Mouse (Mus musculus) lung, postnatal 14 days (tissue): ENCODE results near the gene Plekhm2.

ENCODE experiments used
- DNase-seq: peaks from one replicate; pipeline ENCODE4 v3.0.0; 2021

Gene Plekhm2

DNA sequence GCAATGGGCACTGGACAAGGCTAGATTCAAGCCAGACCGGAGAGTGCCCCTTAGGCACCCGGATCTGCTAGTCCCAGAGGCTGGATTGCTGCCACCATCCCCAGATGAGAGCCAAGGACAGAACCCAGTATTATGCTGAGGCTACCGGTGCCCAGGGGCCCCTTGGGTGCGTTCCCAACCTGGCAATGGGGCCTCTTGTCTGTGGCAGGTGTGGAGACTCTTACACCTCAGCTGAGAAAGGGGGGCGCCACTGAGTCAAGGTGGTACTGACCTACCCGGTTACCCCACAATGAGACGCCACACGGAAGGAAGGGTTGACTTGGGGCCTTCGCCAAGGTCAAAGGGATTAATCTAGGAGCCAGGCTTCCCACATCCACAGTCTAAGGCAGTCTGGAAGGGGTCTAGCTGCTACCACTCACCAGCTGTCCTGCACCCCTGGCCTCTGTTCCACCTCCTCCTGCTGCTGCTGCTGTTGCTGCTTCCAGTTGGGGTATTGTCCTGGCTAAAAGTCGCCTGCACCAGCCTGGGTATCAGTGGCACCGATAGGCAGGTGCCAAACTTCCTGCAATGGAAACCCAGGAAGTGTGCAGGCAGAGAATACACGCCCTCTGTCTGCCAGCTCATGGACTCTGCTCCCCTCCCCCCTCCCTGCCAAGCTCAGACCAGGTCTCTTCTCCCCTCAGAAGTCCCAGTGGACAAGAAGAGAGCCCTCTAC is 63.4 kb downstream of the Plekhm2 start:
- no peak for DNase-seq

GRCm38 (mm10) chr4:141600364-141600763 is 64.3 kb downstream of the Plekhm2 start:
- no peak for DNase-seq

DNA sequence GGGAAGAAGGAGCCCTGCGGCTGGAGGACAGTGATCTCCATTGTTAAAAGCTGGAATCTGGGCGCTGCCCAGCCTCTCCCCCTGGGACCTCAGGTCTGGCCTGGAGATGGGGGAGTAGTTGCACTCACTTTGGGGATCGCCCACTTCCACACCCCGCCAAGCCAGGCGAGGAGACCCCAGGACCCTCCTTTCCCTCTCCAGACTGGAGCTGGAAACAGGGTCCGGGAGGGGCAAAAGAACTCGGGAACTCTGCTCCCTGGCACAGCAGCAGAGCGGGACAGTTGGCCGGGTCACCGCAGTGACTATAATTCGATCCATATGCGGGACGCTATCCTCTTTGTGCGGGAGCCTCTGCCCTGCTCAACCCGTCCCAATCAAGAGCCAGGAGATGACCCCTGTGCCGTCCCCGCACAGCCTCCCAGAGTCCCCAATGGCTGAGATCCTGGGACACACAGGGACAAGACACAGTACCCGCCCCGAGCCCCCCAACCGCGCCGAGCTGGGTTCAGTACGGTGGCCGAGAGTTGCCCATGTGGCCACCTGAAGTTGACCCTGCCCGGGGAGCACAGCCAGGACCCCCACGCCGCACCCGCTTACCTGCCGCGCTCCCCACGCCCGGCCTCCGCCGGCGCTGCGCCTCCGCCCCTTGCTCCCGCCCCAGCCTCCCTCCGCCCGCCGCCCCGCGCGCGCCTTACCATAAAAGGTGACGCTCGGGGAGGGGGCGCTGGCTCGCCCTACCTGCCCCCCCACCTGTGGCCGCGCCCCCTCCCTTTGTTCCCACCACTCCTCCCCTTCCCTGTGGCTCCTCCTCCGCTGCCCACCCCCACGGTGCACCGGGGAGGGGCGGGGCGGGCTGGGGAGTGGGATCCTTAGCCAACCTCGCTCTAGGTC is 65.2 kb downstream of the Plekhm2 start:
- no peak for DNase-seq

DNA sequence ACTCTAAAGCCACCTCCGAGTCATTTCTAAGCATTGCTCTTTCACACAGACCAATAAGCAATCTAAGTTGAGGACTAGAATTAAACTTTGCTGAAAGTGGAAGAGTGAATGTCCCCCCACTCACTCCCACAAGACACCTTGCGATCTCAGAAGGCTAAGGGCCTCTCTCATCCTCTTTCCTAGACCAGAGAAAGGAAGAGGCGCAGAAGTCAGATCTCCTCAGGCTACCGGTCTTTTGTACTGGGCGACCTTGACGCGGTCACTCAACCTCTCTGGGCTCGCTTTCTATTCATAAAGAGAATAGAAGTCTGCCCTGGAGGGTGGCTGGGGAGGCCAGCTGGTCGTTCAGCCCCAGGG is 65.8 kb downstream of the Plekhm2 start:
- DNase-seq = no peak

DNA sequence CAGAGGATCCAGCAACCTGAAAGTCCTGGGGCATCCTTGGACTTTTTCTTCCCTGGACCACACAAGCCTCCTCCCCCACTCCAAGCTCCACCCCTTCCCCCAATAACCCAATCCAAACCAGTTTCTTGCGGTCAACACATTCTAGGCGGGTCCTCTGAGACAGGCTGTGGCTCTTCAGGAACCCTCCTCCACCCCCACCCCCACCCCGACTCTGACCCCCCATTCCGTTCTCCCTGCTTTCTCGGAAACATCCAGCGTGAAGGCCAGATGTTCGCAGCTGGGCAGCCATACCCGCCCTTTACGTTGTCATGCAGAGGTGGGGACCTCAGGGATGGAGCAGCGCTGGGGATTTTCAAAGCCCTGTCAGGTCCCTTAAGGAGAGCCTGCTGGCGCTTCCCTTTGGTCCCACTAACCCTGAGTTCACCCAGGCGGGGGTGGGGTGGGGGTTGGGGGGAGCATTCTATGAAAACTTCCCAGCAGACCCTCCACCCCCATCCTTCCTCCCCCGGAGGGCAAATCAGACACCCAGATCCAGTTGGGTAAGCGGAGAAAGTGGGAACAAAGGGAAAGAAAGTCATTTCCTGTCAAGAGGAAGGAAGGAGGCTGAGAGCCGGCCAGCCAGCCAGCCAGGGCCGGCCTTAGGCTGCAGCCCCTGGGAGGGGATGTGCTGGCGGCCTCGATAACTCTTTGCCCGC is 66.4 kb downstream of the Plekhm2 start:
- DNase-seq = peak; percentile 63

GRCm38 (mm10) chr4:141596700-141597328 is 67.9 kb downstream of the Plekhm2 start:
- DNase-seq = no peak

DNA sequence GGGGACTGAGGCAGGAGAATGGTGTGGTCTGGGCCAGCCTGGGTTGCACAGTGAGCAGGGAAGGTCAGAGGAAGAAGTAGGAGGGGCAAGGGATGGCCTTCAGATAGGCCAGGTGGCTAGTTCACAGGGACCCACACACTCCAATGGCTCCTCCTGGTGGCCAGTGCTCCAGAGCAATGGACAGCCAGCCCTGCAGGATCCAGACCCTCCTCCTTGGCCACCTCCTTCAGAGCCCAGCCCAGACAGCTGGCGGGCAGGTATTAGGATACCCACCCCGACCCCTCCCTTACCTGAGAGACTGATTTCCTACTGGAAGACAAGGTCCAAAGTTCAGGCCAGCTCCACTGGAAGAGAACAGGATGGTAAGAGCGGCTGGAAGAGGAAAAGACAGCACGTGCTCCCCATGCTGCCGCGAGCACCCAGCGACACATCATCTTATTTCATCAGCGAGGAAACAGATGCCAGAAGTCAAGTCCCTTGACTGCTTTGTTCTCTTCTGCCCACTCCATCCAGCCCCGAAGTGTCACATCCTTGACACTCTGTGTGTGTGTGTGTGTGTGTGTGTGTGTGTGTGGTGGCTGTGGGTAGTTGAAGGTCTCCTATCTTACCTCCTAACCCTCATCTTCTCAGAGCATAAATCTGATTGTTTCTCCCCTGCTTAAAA is 69.0 kb downstream of the Plekhm2 start:
- DNase-seq = no peak

GRCm38 (mm10) chr4:141595138-141595537 is 69.6 kb downstream of the Plekhm2 start:
- DNase-seq = no peak

- peak; percentile 54 for DNase-seq
Measured at GRCm38 (mm10) chr4:141591547-141591946, 73.2 kb downstream of the Plekhm2 start.

DNA sequence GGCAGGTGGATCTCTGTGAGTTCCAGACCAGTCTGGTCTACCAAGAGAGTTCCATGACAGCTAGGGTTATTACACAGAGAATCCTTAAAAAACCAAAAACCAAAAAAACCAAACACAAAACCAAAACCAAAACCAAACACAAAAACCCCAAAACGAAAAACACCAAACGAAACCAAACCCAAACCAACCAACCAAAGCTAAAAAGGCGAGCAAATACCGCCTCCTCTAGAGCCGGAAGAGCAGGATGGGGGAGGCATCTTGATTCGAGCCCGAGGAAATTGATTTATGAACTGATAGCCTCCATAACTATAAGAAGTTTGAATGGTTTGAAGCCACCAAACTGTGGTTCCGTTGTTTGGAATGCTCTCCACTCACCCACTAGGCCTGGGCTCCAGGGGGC is 80.8 kb downstream of the Plekhm2 start:
- no peak for DNase-seq

GRCm38 (mm10) chr4:141581051-141581450 is 83.6 kb downstream of the Plekhm2 start:
- no peak for DNase-seq

DNA sequence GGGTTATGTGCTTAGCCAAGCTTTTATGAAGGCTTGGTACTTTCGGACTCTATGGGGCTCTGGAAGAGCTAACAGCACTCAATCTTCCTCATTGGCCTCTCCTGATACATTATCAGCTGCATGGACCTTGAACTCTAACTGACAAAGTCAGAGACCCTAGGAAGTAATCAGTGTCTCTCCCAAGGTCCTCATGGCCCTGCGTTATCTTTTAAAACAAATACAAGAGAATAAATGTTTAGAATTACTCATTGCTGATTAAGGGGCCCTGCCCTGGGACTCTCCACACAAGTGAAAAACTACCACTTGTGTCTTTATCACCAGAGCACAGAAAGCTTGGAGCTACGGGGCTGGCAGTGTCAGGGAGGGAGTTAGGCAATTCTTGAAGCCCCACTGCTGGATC is 85.9 kb downstream of the Plekhm2 start:
- no peak for DNase-seq

DNA sequence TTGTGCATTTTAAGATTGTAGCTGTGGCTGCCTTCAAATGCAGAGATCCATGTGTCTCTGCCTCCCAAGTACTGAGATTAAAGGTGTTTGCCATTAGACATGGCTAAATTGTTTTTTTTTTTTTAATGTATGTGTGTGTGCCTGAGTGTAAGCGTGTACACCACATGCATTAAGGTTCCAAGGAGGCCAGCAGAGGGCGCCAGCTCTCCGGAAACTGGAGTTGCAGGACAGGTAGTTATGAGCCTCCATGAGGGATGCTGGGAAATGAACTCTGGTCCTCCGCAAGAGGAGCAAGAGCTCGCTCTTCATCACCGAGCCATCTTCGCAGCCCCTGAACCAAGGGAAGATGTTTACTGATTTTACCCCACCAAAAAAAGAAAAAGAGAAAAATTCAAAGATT is 87.8 kb downstream of the Plekhm2 start:
- no peak for DNase-seq

- DNase-seq = no peak
Measured at GRCm38 (mm10) chr4:141576404-141576803, 88.3 kb downstream of the Plekhm2 start.
